Mouse (Mus musculus) olfactory bulb, adult 2 months (tissue): ENCODE measurements at regions not wholly inside any gene's neighbourhood (a gene's known extent, or its start where the extent isn't known, plus 50 kb on each side); places are given as distances from the start of the nearest gene placed in this dataset.

Experiments
- CTCF ChIP-seq: fragments of 200-500 bp; IDR thresholded peaks from 2 replicates; pipeline ENCODE4 v1.5.1; 2012; ENCODE audit warnings: low read depth, mild to moderate bottlenecking, low read length, moderate library complexity; ENCODE audit not compliant: insufficient read depth
- POLR2A ChIP-seq: fragments of 200-500 bp; IDR thresholded peaks from 2 replicates; pipeline ENCODE4 v1.6.1; 2012; ENCODE audit warnings: mild to moderate bottlenecking, low read depth, low read length, moderate library complexity; ENCODE audit not compliant: insufficient read depth

- TF ChIP-seq POLR2A (no peak), CTCF (no peak)
These were observed 115.4 kb downstream of the Mn1 start for GRCm38 (mm10) chr5:111532446-111533035.
